Mouse (Mus musculus): ENCODE results near the gene Tlx1. TPM values are rescaled to one million over a fixed set of nuclear protein-coding genes. Genes with fewer than 3 reads are reported as not detected.
A peak's percentile ranks its signal among the peaks of the same experiment; 100 is the strongest.

The Tlx1 gene
- polyA plus RNA-seq, 1 experiment, result not detected

- Histone ChIP-seq H3K36me3 (ENCODE audit: control insufficient read depth, insufficient read depth) (no peaks in the 10 kb centered on the region), H3K27me3 (ENCODE audit: control insufficient read depth, insufficient read depth, insufficient read length) (peaks cover 8% of the 10 kb centered on the region), H3K79me3 (ENCODE audit: low read depth) (no peaks in the 10 kb centered on the region), H3K79me2 (ENCODE audit: control insufficient read depth, insufficient read depth) (no peaks in the 10 kb centered on the region), H3ac (ENCODE audit: control insufficient read depth, insufficient read length, low read depth) (no peak overlapping the region), H3K4me3 (ENCODE audit: insufficient read depth, poor library complexity, severe bottlenecking) (no peak overlapping the region)
- no peak for TF ChIP-seq MAX (IDR thresholded peaks at IDR 0.05)
Observed at GRCm38 (mm10) chr19:45170451-45170850, 20.0 kb downstream of the Tlx1 start.

- H3ac ChIP-seq (ENCODE audit: control insufficient read depth, insufficient read length, low read depth), result no peak overlapping the region
- H3K79me2 ChIP-seq (ENCODE audit: control insufficient read depth, insufficient read depth), result no peaks in the 10 kb centered on the region
- H3K79me3 ChIP-seq (ENCODE audit: low read depth), result no peaks in the 10 kb centered on the region
- no peak for TF ChIP-seq CEBPB (IDR thresholded peaks at IDR 0.05; ENCODE audit: low read depth)
- no peak for TF ChIP-seq MYOD1 (IDR thresholded peaks at IDR 0.05; ENCODE audit: control insufficient read depth, insufficient read length, low read depth)
- peak; percentile 26 for TF ChIP-seq CTCF (IDR thresholded peaks at IDR 0.05; ENCODE audit: control insufficient read depth, insufficient read depth, insufficient read length)
- TF ChIP-seq MAX (IDR thresholded peaks at IDR 0.05), result no peak
- TF ChIP-seq USF1 (IDR thresholded peaks at IDR 0.05; ENCODE audit: low read depth), result no peak
- no peak for TF ChIP-seq MYOG (IDR thresholded peaks at IDR 0.05; ENCODE audit: control insufficient read depth, extremely low read depth, insufficient read length)
- no peak for TF ChIP-seq FOSL1 (IDR thresholded peaks at IDR 0.05; ENCODE audit: insufficient read depth, low read length, poor library complexity, severe bottlenecking)
- H3K27me3 ChIP-seq (ENCODE audit: control insufficient read depth, insufficient read depth, insufficient read length), result no peaks in the 10 kb centered on the region
- H3K4me3 ChIP-seq (ENCODE audit: insufficient read depth, poor library complexity, severe bottlenecking), result no peak overlapping the region
- H3K36me3 ChIP-seq (ENCODE audit: control insufficient read depth, insufficient read depth), result no peaks in the 10 kb centered on the region
Observed at GRCm38 (mm10) chr19:45174803-45175202, 24.3 kb downstream of the Tlx1 start.

GRCm38 (mm10) chr19:45176269-45176668 is 25.8 kb downstream of the Tlx1 start:
- Histone ChIP-seq H3K79me3 (ENCODE audit: low read depth) (no peaks in the 10 kb centered on the region), H3ac (ENCODE audit: control insufficient read depth, insufficient read length, low read depth) (no peak overlapping the region), H3K36me3 (ENCODE audit: control insufficient read depth, insufficient read depth) (no peaks in the 10 kb centered on the region), H3K27me3 (ENCODE audit: control insufficient read depth, insufficient read depth, insufficient read length) (no peaks in the 10 kb centered on the region), H3K4me3 (ENCODE audit: insufficient read depth, poor library complexity, severe bottlenecking) (no peak overlapping the region), H3K79me2 (ENCODE audit: control insufficient read depth, insufficient read depth) (no peaks in the 10 kb centered on the region)
- peak; percentile 85 for TF ChIP-seq MAX (IDR thresholded peaks at IDR 0.05)
- TF ChIP-seq MYOG (IDR thresholded peaks at IDR 0.05; ENCODE audit: control insufficient read depth, extremely low read depth, insufficient read length), result no peak
- TF ChIP-seq CEBPB (IDR thresholded peaks at IDR 0.05; ENCODE audit: low read depth), result no peak
- TF ChIP-seq USF1 (IDR thresholded peaks at IDR 0.05; ENCODE audit: low read depth), result peak; percentile 88
- peak; percentile 66 for TF ChIP-seq FOSL1 (IDR thresholded peaks at IDR 0.05; ENCODE audit: insufficient read depth, low read length, poor library complexity, severe bottlenecking)
- no peak for TF ChIP-seq CTCF (IDR thresholded peaks at IDR 0.05; ENCODE audit: control insufficient read depth, insufficient read depth, insufficient read length)
- peak; percentile 70 for TF ChIP-seq MYOD1 (IDR thresholded peaks at IDR 0.05; ENCODE audit: control insufficient read depth, insufficient read length, low read depth)

GRCm38 (mm10) chr19:45177004-45177737 is 26.7 kb downstream of the Tlx1 start:
- peak; percentile 48 for TF ChIP-seq CTCF (IDR thresholded peaks at IDR 0.05; ENCODE audit: control insufficient read depth, insufficient read depth, insufficient read length)
- TF ChIP-seq MAX (IDR thresholded peaks at IDR 0.05), result no peak
- TF ChIP-seq USF1 (IDR thresholded peaks at IDR 0.05; ENCODE audit: low read depth), result no peak
- Histone ChIP-seq H3K27me3 (ENCODE audit: control insufficient read depth, insufficient read depth, insufficient read length) (no peaks in the 10 kb centered on the region), H3K4me3 (ENCODE audit: insufficient read depth, poor library complexity, severe bottlenecking) (no peak overlapping the region), H3K79me3 (ENCODE audit: low read depth) (no peaks in the 10 kb centered on the region), H3K36me3 (ENCODE audit: control insufficient read depth, insufficient read depth) (no peaks in the 10 kb centered on the region), H3K79me2 (ENCODE audit: control insufficient read depth, insufficient read depth) (no peaks in the 10 kb centered on the region), H3ac (ENCODE audit: control insufficient read depth, insufficient read length, low read depth) (no peak overlapping the region)

GRCm38 (mm10) chr19:45179451-45179850 is 29.0 kb downstream of the Tlx1 start:
- TF ChIP-seq MYOG (IDR thresholded peaks at IDR 0.05; ENCODE audit: control insufficient read depth, extremely low read depth, insufficient read length) (no peak), MYOD1 (IDR thresholded peaks at IDR 0.05; ENCODE audit: control insufficient read depth, insufficient read length, low read depth) (no peak), CEBPB (IDR thresholded peaks at IDR 0.05; ENCODE audit: low read depth) (no peak), MAX (IDR thresholded peaks at IDR 0.05) (no peak), CTCF (IDR thresholded peaks at IDR 0.05; ENCODE audit: control insufficient read depth, insufficient read depth, insufficient read length) (no peak), USF1 (IDR thresholded peaks at IDR 0.05; ENCODE audit: low read depth) (no peak), FOSL1 (IDR thresholded peaks at IDR 0.05; ENCODE audit: insufficient read depth, low read length, poor library complexity, severe bottlenecking) (no peak)
- no peaks in the 10 kb centered on the region for H3K27me3 ChIP-seq (ENCODE audit: control insufficient read depth, insufficient read depth, insufficient read length)
- H3K79me2 ChIP-seq (ENCODE audit: control insufficient read depth, insufficient read depth), result no peaks in the 10 kb centered on the region
- H3K4me3 ChIP-seq (ENCODE audit: insufficient read depth, poor library complexity, severe bottlenecking), result no peak overlapping the region
- H3K79me3 ChIP-seq (ENCODE audit: low read depth), result no peaks in the 10 kb centered on the region
- no peak overlapping the region for H3ac ChIP-seq (ENCODE audit: control insufficient read depth, insufficient read length, low read depth)
- H3K36me3 ChIP-seq (ENCODE audit: control insufficient read depth, insufficient read depth), result no peaks in the 10 kb centered on the region

- Histone ChIP-seq H3K79me3 (ENCODE audit: low read depth) (no peaks in the 10 kb centered on the region), H3K79me2 (ENCODE audit: control insufficient read depth, insufficient read depth) (no peaks in the 10 kb centered on the region), H3ac (ENCODE audit: control insufficient read depth, insufficient read length, low read depth) (no peak overlapping the region), H3K4me3 (ENCODE audit: insufficient read depth, poor library complexity, severe bottlenecking) (no peak overlapping the region), H3K27me3 (ENCODE audit: control insufficient read depth, insufficient read depth, insufficient read length) (no peaks in the 10 kb centered on the region), H3K36me3 (ENCODE audit: control insufficient read depth, insufficient read depth) (no peaks in the 10 kb centered on the region)
- TF ChIP-seq MYOG (IDR thresholded peaks at IDR 0.05; ENCODE audit: control insufficient read depth, extremely low read depth, insufficient read length), result no peak
- TF ChIP-seq CTCF (IDR thresholded peaks at IDR 0.05; ENCODE audit: control insufficient read depth, insufficient read depth, insufficient read length), result no peak
- no peak for TF ChIP-seq FOSL1 (IDR thresholded peaks at IDR 0.05; ENCODE audit: insufficient read depth, low read length, poor library complexity, severe bottlenecking)
- no peak for TF ChIP-seq MYOD1 (IDR thresholded peaks at IDR 0.05; ENCODE audit: control insufficient read depth, insufficient read length, low read depth)
- TF ChIP-seq MAX (IDR thresholded peaks at IDR 0.05), result no peak
- TF ChIP-seq USF1 (IDR thresholded peaks at IDR 0.05; ENCODE audit: low read depth), result no peak
- TF ChIP-seq CEBPB (IDR thresholded peaks at IDR 0.05; ENCODE audit: low read depth), result no peak
Observed at GRCm38 (mm10) chr19:45180447-45180846, 30.0 kb downstream of the Tlx1 start.

Data from C2C12 (cell line).